Mouse (Mus musculus) forebrain, embryonic 14.5 days (tissue): ENCODE data around the gene BC025920. TPM values are rescaled to one million over a fixed set of nuclear protein-coding genes. Genes with fewer than 3 reads are reported as not detected.

Experiments
- ATAC-seq: fragments of 200-750 bp; cut with Nextera tagmentation; 2 replicates; pipeline ENCODE4 v1.8.0; 2017; ENCODE audit warnings: mild to moderate bottlenecking, moderate library complexity
- DNase-seq: peaks from one replicate; pipeline ENCODE4 v3.0.0-alpha.2; 2015; ENCODE audit warnings: low spot score
- H3K27ac ChIP-seq: fragments of 300-500 bp; sonication (generic); 2 replicates; pipeline ENCODE4 v1.5.1; 2014; ENCODE audit warnings: low read depth, mild to moderate bottlenecking, control low read depth, low read length, moderate library complexity
- H3K27me3 ChIP-seq: fragments of 300-500 bp; sonication (generic); replicated peaks from 2 replicates; pipeline ENCODE4 v1.6.1; 2014; ENCODE audit warnings: low read length, control low read depth, mixed read lengths; ENCODE audit not compliant: control insufficient read depth, insufficient read depth
- H3K36me3 ChIP-seq: fragments of 300-500 bp; sonication (generic); 2 replicates; pipeline ENCODE4 v1.6.1; 2014; ENCODE audit warnings: low read length, control low read depth; ENCODE audit not compliant: control insufficient read depth, insufficient read depth
- H3K4me1 ChIP-seq: fragments of 300-500 bp; sonication (generic); 2 replicates; pipeline ENCODE4 v1.6.1; 2014; ENCODE audit warnings: antibody characterized with exemption, low read length, control low read depth; ENCODE audit not compliant: control insufficient read depth, insufficient read depth
- H3K4me2 ChIP-seq: fragments of 300-500 bp; sonication (generic); 2 replicates; pipeline ENCODE4 v1.6.1; 2014; ENCODE audit warnings: mild to moderate bottlenecking, control low read depth, low read length
- H3K4me3 ChIP-seq: fragments of 300-500 bp; sonication (generic); 2 replicates; pipeline ENCODE4 v1.5.1; 2014; ENCODE audit warnings: low read depth, low read length, control low read depth
- H3K9ac ChIP-seq: fragments of 300-500 bp; sonication (generic); 2 replicates; pipeline ENCODE4 v1.6.1; 2014; ENCODE audit warnings: mild to moderate bottlenecking, low read length, control low read depth, moderate library complexity
- H3K9me3 ChIP-seq: fragments of 300-500 bp; sonication (generic); replicated peaks from 2 replicates; pipeline ENCODE4 v1.6.1; 2016; ENCODE audit warnings: low read length, control low read depth, mixed read lengths; ENCODE audit not compliant: control insufficient read depth
- WGBS: fragments of 180-500 bp; shearing (Covaris S2); extraction: QIAGEN DNeasy Blood & Tissue Kit; methylation state at CpG from one replicate; pipeline ENCODE4 v1.1.7; 2014; 5-methylcytosine and 5-hydroxymethylcytosine counted together
- polyA plus RNA-seq: library from polyadenylated mRNA; unstranded; fragments of >200 nt; fragmentation: Nextera tagmentation; extraction: Ambion mirVana; gene quantifications from 2 replicates; pipeline ENCODE4 v1.2.1, GENCODE M21; 2014

Gene BC025920
- polyA plus RNA-seq, 1 experiment from 2014 or later = 0.81 TPM

DNA sequence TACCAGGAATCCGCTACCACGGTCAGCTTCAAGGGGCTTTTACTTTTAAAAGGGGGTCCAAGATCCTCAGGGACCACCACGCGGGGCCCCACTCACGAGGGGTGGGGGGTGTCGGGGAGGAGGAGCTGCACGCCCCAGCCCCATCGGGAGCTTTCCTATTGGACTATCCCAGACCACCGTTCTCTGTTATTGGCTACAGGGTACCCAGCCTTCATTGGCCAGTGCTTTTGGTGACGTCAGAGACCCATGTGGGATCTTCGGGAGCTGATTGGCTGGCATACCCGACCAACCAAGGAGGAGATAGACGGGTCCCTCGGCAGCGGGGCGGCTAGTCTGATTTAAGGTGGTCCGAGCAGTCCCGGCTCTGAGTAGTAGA lies 34.6 kb upstream of the BC025920 start:
- Histone ChIP-seq H3K27me3 (peaks cover 25% of the 10 kb centered on the region), H3K4me1 (peaks cover 39% of the 10 kb centered on the region), H3K9me3 (no peaks in the 10 kb centered on the region), H3K27ac (peak overlapping the region; percentile 85), H3K36me3 (peaks cover 6% of the 10 kb centered on the region; the same call in 1 of the 2 replicates), H3K4me3 (peak overlapping the region; percentile 34), H3K9ac (no peak overlapping the region), H3K4me2 (peak overlapping the region; percentile 85)
- WGBS = 1% methylated on average over 18 of the region's 18 CpGs
- peak; percentile 100 for DNase-seq
- peak; percentile 94 for ATAC-seq

GRCm38 (mm10) chr10:81572133-81572671 lies 33.9 kb upstream of the BC025920 start:
- H3K4me1 ChIP-seq = peaks cover 39% of the 10 kb centered on the region
- H3K9ac ChIP-seq = no peak overlapping the region
- H3K4me2 ChIP-seq = peak overlapping the region; percentile 85
- ATAC-seq (no peak; the same call in 1 of the 2 replicates), DNase-seq (no peak)
- peaks cover 26% of the 10 kb centered on the region for H3K27me3 ChIP-seq
- WGBS = 2% methylated on average over 9 of the region's 9 CpGs
- 0 out of 2 replicates have a peak overlapping the region, but pooled peaks have one; percentile 8 for H3K4me3 ChIP-seq
- peaks cover under 1% of the 10 kb centered on the region; the same call in 1 of the 2 replicates for H3K36me3 ChIP-seq
- no peak overlapping the region for H3K27ac ChIP-seq
- H3K9me3 ChIP-seq = no peaks in the 10 kb centered on the region

DNA sequence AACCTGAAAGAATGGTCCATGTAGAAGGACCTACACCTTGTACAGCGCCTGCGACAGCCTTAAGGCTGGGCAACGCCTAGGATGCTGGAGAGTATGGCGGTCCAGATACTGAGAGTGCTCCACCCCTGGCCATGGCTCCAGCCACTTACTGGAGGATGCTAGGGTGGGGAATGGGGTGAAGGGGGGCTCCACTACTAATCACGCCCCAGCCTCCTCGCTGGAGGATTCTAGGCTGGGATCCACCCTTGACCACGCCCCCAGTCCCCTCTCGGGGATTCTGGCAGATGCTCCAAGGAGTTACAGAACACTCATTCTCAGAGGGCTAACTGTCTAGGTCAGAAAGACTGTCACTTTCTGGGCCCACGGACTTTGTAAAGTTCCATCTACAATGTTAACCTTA lies 33.1 kb upstream of the BC025920 start:
- Histone ChIP-seq H3K4me1 (peaks cover 39% of the 10 kb centered on the region), H3K36me3 (no peaks in the 10 kb centered on the region), H3K9ac (no peak overlapping the region), H3K4me2 (no peak overlapping the region), H3K27me3 (peaks cover 26% of the 10 kb centered on the region), H3K9me3 (no peaks in the 10 kb centered on the region), H3K4me3 (no peak overlapping the region), H3K27ac (no peak overlapping the region)
- ATAC-seq (no peak), DNase-seq (no peak)
- WGBS = 7% methylated on average over 9 of the region's 9 CpGs

DNA sequence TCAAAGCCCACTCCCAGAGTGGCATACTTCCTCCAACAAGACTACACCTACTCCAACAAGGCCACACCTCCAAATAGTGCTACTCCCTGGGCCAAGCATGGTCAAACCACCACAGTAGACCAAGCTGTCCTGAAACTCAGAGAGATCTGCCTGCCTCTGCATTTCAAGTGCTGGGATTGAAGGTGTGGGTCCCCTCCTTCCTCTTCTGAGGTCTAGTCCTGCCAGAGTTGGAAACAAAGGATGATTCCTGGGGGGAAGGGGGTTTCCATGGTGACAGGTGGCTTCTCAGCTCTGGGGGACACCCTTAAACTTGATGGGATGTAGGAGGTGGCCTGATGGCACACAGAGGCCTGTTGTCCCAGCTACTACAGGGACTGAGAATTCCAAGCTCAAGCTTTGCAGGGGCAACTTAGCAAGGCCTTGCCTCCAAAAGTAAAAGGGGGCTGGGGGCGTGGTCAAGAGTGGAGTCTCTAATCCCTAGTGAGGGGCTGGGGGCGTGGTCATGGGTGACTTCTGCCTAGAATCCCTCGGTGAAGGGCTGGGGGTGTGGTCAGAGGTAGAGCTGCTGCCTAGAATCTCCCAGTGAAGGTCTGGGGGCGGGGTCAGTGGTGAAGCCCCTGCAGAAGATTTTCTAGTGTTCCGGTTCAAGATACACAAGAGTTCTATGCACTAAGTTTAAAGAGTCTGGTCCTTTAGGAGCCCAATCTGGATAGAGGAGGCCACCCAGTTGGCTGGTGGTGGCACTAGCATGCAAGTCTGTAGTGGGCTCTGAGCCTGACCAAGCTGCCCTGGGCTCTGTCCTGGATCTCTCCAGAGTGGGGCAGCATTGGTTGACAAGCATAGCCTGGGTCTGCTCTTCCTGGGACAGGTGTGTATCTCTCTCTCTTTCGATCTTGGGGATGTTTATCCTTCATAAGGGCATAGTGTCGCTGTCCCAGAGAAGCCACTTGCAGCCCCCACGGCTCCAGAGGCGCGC lies 31.7 kb upstream of the BC025920 start, which contains the start of gene Tle2:
Gene Tle2, plus strand, starts transcription at position 481 of the 976 bp plus-strand sequence.
- DNase-seq (no peak), ATAC-seq (no peak)
- Histone ChIP-seq H3K9me3 (no peaks in the 10 kb centered on the region), H3K4me1 (peaks cover 28% of the 10 kb centered on the region), H3K27me3 (peaks cover 25% of the 10 kb centered on the region), H3K4me3 (peak within 1 kb of the TSS; percentile 50), H3K4me2 (peak within 1 kb of the TSS; percentile 70), H3K9ac (peak within 1 kb of the TSS; percentile 68), H3K36me3 (no peaks in the 10 kb centered on the region), H3K27ac (no peak within 1 kb of the TSS)
- 14% methylated on average over 10 of the region's 10 CpGs for WGBS

DNA sequence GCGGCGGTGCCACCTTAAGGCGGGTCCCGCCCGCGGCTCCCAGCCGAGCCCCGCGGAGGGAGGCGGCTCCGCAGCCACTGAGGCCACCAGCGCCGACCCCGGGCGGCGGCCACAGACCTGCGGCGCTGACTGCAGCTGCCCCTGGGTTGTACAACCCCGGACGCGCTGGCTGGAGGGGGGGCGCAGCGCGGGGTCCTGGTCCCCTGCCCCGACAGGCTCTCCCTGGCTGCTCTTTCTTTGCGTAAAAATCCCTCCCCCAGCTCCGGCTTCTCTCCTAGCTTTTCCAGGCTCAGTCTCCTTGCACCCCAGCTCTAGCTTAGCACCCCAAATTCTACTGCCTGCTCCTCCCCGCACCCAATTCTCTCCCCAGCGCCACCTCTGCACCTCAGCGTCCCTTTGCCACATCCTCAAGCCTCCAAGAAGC lies 30.9 kb upstream of the BC025920 start:
- H3K27ac ChIP-seq = no peak overlapping the region
- WGBS = under 1% methylated on average over 29 of the region's 30 CpGs
- H3K4me3 ChIP-seq = peak overlapping the region; percentile 50
- peak overlapping the region; percentile 70 for H3K4me2 ChIP-seq
- H3K9ac ChIP-seq = peak overlapping the region; percentile 68
- peaks cover 26% of the 10 kb centered on the region for H3K4me1 ChIP-seq
- no peaks in the 10 kb centered on the region for H3K9me3 ChIP-seq
- no peaks in the 10 kb centered on the region for H3K36me3 ChIP-seq
- ATAC-seq (no peak), DNase-seq (no peak)
- peaks cover 24% of the 10 kb centered on the region for H3K27me3 ChIP-seq

DNA sequence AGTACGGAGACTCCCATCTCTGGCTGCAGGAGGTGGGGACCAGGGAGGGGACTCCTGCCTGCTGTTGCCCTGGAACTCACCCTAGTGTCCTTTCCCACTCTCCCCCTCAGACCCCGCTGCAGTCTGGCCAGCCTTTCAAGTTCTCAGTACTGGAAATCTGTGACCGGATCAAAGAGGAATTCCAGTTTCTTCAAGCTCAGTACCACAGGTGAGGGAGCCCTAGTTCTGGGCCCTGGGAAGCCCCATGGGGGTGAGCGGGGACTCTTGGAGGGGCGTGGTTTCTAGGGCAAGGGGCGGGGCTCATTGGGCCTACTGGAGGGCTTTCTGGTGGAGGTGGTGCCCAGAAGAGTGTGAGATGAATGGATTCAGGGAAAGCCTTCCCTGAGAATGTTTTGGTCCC lies 30.4 kb upstream of the BC025920 start:
- peak overlapping the region; percentile 50 for H3K4me3 ChIP-seq
- peak overlapping the region; percentile 70 for H3K4me2 ChIP-seq
- 2% methylated on average over 6 of the region's 6 CpGs for WGBS
- H3K4me1 ChIP-seq = peaks cover 22% of the 10 kb centered on the region
- no peak for DNase-seq
- peaks cover 24% of the 10 kb centered on the region for H3K27me3 ChIP-seq
- no peaks in the 10 kb centered on the region for H3K36me3 ChIP-seq
- H3K9ac ChIP-seq = peak overlapping the region; percentile 68
- no peaks in the 10 kb centered on the region for H3K9me3 ChIP-seq
- no peak for ATAC-seq
- no peak overlapping the region for H3K27ac ChIP-seq

DNA sequence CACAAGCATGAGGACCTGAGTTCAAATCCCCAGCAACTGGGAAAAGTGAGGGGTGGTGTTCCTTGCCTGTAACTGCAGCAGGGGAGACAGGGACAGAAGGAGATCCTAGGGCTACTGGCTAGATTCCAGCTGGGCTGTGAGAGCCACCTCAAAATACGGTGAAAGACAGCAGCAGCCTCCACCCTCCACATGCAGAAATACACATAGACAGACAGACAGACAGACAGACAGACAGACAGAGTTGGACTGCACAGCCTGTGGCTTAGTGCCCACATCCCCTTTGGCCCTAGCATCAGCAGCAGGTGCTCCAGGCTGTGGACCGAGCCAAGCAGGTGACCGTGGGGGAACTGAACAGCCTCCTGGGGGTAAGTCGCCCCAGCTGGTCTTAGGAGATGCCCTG lies 26.1 kb upstream of the BC025920 start:
- H3K4me3 ChIP-seq = no peak overlapping the region
- peaks cover 15% of the 10 kb centered on the region for H3K27me3 ChIP-seq
- H3K36me3 ChIP-seq = no peaks in the 10 kb centered on the region
- 56% methylated on average over 4 of the region's 4 CpGs for WGBS
- H3K4me1 ChIP-seq = peaks cover 8% of the 10 kb centered on the region
- ATAC-seq (no peak), DNase-seq (no peak)
- no peak overlapping the region for H3K4me2 ChIP-seq
- H3K9ac ChIP-seq = no peak overlapping the region
- no peak overlapping the region for H3K27ac ChIP-seq
- H3K9me3 ChIP-seq = no peaks in the 10 kb centered on the region

DNA sequence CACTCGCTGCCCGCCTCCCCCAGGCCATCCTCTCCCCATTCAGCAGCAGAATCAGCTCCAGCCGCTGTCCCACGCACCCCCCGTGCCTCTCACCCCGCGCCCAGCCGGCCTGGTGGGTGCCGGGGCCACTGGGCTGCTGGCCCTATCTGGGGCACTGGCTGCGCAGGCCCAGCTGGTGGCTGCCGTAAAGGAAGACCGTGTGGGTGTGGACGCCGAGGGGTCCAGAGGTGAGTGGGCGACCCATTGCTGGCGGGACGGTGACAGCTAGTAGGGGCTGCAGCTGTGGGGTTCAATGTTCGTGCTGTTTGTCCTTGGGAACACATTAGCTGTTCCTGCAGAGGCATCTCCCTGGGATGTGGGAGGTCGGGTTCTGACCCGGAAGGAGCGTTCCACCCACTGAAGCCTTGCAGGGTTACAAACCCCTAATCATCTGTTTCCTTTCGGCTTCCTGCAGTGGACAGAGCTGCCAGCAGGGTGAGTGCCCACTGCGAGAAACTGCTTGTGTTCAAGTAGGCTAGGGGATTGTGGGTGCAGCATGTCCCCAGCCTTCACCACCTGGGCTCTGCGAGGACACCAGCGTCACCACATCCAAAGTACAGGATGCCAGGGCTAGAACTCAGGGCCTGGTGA lies 25.5 kb upstream of the BC025920 start:
- WGBS = 59% methylated on average over 24 of the region's 25 CpGs
- peaks cover 15% of the 10 kb centered on the region for H3K27me3 ChIP-seq

More for the DNA sequence above, 25.5 kb upstream of the BC025920 start:
- Histone ChIP-seq H3K9ac (no peak overlapping the region), H3K9me3 (no peaks in the 10 kb centered on the region), H3K4me3 (no peak overlapping the region), H3K4me1 (peaks cover 4% of the 10 kb centered on the region), H3K36me3 (no peaks in the 10 kb centered on the region), H3K27ac (no peak overlapping the region), H3K4me2 (no peak overlapping the region)
- no peak for DNase-seq
- ATAC-seq = no peak
